Mouse (Mus musculus) gastrocnemius, postnatal 4 days (tissue): ENCODE results near the gene Cisd2. TPM values are rescaled to one million over a fixed set of nuclear protein-coding genes. Genes with fewer than 3 reads are reported as not detected.

Experiments used
- DNase-seq, 2 experiments: peaks; one replicate each; pipeline ENCODE4 v3.0.0; 2021 to 2022; ENCODE audit warnings: low spot score in 2 of 2, mixed read lengths in 2 of 2
- long read RNA-seq, 2 experiments: library from polyadenylated mRNA; stranded (forward); transcript quantifications; one replicate each; pipeline ENCODE4 v2.0.0; 2021
- total RNA-seq, 2 experiments: library from RNA; stranded (reverse); gene quantifications; 2 replicates each; pipeline ENCODE4 v1.2.3; 2021

Gene Cisd2
- 10 to 100 TPM; 17.6 to 21.3 TPM for total RNA-seq
- long read RNA-seq, experiment 1, transcript Cisd2-201 (3 exons, 3,361 nt) = major isoform, 26 of 30 reads
- long read RNA-seq, experiment 1, partial matches to known transcripts = 0 of 30 reads
- long read RNA-seq, experiment 1, other reads (novel, unspliced or antisense) = 4 of 30 reads
- long read RNA-seq, experiment 2, transcript Cisd2-201 (3 exons, 3,361 nt) = major isoform, 26 of 27 reads
- long read RNA-seq, experiment 2, partial matches to known transcripts = 0 of 27 reads
- long read RNA-seq, experiment 2, other reads (novel, unspliced or antisense) = 1 of 27 reads

GRCm38 (mm10) chr3:135423608-135424212 lies at the start of gene Cisd2:
Cisd2 (minus strand) TSS chr3:135423925.
- DNase-seq = no peak

DNA sequence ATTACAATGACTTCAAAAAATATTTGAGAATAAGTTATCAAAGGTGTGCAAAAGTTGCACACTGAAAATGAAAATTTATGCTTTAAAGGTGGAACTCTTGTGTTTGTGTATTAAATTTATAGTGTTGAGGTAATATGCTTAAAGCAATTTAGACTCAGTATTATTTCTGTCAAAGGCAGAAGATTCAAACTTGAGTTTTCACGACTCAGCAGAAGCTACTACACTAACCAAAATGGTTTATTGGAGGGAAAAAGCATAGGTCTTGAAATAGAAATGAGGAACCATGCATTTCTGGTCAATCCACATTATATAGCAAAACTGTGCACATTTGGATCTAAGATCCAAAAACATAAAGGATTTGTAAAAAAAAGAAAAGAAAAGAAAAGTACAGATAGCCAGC lies 47.1 kb upstream of the Cisd2 start:
- DNase-seq = no peak

DNA sequence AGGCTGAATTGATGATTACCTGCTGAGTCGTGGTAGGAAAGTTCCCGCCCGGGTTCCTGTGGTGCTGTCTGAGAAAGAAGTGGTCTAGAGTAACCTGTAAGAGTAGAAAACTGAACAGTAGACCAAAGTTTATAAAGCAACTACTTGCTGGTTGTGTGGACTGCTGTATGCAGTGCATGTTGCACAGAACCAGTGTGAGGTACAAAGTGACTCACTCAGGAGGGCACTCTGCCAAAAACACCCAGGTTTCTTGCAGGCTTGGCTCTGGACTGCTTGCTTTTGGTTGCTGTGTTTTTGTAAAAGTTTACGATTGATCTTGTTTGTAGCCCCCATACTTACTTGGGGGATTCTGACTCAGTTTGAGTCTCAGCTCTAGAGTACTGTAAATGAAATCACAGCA lies 46.2 kb upstream of the Cisd2 start:
- DNase-seq = peak in 1 of 2 experiments; percentile 50

DNA sequence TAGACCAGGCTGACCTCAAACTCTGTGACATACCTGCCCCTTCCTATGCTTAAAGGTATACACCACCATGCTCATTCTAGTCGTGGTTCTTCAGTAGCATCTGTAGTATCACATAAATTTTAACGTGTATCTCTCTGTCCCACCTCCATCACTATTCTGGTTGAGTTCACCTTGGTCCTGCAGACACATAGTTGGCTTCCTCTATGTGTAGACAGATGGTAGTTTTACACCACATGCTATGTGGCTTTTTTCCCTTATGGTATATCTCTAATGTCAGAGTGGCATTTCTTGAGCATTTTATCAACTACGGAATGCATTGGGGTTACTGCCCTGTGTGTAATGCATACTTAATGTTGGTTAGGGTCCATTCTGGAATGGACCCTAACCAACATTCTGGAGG lies 45.4 kb upstream of the Cisd2 start:
- no peak for DNase-seq

DNA sequence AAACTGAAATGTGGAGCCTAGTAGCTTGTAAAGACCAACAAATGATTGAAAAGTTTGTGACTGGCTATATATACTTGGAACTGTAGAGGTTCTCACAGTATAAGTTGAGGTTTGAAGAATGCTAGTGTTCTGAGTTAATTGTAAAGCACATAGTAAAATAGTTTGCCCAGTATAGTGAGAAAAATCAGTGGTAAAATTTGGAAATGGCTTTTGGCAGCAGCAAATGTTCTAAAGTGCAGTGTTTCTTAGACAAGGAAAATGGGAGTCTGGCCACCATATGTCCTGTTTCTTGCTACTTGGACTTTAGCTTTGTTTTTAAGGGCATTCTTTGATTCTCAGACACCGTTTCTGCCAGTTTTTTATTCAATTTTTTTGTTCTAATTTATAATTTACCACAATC lies 44.7 kb upstream of the Cisd2 start:
- no peak for DNase-seq

GRCm38 (mm10) chr3:135458981-135459380 lies 35.3 kb upstream of the Cisd2 start:
- no peak for DNase-seq

GRCm38 (mm10) chr3:135444930-135445329 lies 21.2 kb upstream of the Cisd2 start:
- no peak for DNase-seq

- no peak for DNase-seq
Measured at GRCm38 (mm10) chr3:135440621-135441020, 16.9 kb upstream of the Cisd2 start.

DNA sequence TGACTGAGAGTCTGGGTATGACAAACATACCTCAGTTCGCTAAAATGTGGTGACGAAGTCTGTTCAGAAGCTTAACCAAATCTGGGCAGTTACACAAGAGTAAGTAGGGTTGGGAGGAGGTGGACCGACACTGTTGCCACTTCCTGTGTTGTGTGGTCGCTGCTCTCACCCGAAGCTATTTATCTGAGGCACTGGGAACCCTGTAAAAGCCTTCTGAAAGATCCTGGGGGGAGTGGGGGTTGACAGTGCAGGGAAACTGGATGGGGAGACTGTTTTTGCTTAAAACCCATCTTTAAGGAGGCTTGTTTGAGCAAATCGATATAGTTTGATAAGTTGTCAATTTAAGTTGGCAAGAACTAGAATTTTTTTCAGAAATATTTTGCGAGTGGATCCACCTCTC lies 16.5 kb upstream of the Cisd2 start:
- peak in 1 of 2 experiments; percentile 27 for DNase-seq

- DNase-seq = no peak
Measured at GRCm38 (mm10) chr3:135439651-135440050, 15.9 kb upstream of the Cisd2 start.

- DNase-seq = peak; percentile 69 to 88
Measured at GRCm38 (mm10) chr3:135438913-135439531, 15.3 kb upstream of the Cisd2 start.

DNA sequence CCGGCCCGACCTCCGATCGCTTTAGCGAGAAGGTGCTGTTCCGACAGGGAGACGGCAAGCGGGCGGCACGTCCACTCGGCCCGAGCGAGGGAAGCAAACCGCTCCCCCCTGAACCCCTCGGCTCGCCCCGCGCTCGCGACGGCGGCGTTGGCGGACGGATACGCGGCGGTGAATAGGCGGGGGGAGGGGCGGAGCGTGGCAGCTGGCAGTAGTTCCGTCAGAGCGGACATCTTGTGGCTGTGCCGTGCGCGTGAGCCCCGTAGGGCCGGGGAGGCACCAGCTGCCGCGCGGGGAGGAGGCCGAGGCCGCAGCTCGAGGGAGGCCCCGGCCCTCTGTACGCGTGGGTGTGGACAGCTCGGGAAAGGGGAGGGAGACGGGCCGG lies 14.8 kb upstream of the Cisd2 start:
- DNase-seq = peak; percentile 95 to 96

GRCm38 (mm10) chr3:135437758-135438495 lies 14.2 kb upstream of the Cisd2 start, which contains the start of gene Ube2d3:
Ube2d3 (plus strand) TSS chr3:135438149.
- peak; percentile 98 for DNase-seq

GRCm38 (mm10) chr3:135436901-135437616 lies 13.3 kb upstream of the Cisd2 start:
- no peak for DNase-seq

DNA sequence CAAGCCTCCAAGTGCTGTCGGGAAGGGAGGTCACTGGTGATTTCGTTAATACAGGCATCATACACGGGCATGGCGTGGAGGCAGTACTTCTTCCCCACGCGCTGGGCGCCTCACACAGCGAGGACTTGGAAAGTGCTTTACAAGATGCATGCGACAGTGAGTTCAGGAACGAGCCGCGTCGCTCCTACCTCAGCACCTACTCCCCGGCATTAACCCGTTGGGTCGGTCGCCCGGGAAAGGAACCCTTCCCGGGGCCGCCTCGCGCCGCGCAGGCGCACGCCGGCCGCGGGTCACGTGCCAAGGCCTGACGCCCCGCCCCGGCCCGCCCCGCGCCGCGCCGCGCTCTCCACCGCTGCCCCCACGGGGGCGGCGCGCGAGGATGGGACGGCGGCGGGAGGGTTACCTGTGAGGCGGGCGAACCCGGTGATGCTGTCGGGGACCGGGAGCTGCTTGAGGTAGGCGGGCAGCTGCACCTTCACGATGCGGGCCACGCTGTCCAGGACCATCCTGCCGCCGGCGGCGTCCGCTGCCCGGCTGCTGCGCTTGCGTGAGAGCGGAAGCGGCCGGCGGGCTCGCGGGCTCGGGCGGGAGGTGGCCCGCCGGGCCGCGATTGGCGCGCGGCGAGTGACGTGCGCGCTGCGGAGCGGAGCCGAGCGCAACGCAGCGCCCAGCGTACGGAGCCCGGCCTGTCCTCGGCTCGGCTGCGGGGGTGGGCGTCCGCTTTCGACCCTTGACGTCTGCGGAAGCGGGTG lies 693 bp downstream of the Cisd2 start:
- peak; percentile 82 to 86 for DNase-seq

DNA sequence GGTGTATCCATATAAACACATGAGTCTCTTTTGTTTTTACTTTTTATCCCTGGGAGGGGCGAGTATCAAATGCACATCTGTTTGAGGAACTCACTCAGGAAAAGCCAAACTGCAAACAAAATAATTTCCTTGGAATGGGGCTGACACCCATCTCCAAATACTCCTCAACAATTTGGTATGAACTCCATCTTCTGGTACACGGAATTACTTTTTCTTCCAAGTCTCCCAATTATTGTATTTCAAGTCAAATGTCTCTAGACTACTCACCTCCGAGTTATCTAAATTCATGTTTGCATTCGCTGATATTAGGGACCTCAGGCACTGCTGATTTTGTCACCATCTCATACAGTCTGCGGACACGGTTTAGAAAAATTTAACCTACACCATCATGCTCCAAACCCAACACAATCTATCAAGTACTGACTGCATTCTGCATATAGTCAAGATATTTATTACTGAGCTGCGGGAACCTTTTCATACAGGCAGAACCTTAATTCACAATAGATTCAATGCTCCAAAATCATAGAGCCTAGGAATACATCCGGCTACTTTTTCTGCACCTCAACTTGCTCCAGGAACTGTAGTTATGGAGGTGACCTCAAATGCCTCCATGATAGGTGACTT lies 1.4 kb downstream of the Cisd2 start:
- no peak for DNase-seq

DNA sequence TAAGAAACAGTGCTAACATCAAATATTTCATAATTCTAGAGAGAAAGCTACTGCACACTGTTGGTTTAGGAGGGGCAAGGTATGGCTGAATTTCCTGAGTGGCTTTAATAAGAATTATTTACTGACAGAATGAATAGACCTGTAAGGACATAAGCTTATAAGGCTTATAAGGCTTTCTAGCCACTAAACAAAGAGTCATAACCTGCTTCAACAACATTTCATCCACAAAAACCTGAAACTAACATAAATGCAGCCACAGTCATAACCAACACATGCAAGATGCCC lies 2.5 kb downstream of the Cisd2 start:
- DNase-seq = no peak

DNA sequence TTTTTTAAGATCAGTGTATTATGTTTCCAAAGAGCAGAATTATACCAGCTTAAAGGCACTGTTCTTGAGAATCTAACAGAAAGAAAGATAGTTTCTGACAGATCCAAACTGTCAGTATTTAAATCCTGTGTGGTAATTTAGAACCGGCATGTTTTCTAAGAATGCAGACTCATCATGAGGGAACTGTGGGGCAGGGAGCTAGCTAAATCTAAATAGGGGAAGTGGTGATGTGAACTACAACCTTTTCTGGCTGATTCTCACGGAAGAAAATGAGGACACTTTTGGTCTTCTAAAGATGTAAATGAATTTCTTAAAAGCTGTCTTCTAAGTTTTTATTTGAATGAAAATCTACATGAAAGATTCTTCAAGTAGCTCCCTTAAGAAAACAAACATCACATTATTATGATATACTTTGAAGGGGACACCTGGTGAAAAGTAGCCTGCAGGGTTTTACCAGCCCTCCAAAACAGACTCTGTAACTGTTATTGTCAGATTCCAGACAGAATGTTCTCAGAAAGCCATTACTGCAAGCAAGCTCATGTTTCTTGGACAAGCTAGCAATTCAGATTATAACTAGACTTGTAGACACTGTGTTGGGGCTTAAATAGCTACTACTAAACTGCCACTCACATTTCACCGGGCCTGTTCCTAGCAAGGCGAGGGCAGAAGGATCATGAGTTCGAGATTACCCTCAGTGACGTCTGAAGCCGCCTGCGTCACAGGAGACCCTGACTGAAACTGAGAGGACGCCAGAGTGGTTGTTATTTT lies 3.0 kb downstream of the Cisd2 start:
- DNase-seq = no peak

DNA sequence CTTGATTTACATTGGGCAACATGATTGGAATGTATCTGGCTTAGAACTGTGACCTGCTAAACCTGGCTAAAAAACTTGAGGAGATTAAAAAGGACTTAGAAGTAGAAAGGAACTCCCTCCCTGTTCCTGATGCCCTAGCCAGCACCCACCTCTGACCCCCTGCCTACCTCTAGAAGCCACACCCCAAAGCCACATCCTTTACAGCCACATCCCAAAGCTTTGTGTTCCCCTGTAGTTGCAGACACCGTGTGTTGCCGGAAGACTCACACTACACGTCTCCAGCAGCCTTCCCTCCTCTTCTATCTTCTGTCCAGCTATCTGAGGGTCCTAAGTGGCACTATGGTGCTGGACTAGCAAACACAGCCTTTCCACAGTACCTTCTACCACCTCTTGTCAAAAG lies 5.9 kb downstream of the Cisd2 start:
- DNase-seq = no peak
